Mouse (Mus musculus) testis, postnatal 14 days (tissue): ENCODE measurements around the gene Clec2d.
A peak's percentile ranks its signal among the peaks of the same experiment; 100 is the strongest.
"Not testable (repeated sequence)": the region's sequence is repeated elsewhere in the genome, so short reads cannot be mapped to it uniquely, and the experiment has no call there.

Source experiments
- DNase-seq: peaks from one replicate; pipeline ENCODE4 v3.0.0; 2021; ENCODE audit warnings: low spot score

Clec2d gene

DNA sequence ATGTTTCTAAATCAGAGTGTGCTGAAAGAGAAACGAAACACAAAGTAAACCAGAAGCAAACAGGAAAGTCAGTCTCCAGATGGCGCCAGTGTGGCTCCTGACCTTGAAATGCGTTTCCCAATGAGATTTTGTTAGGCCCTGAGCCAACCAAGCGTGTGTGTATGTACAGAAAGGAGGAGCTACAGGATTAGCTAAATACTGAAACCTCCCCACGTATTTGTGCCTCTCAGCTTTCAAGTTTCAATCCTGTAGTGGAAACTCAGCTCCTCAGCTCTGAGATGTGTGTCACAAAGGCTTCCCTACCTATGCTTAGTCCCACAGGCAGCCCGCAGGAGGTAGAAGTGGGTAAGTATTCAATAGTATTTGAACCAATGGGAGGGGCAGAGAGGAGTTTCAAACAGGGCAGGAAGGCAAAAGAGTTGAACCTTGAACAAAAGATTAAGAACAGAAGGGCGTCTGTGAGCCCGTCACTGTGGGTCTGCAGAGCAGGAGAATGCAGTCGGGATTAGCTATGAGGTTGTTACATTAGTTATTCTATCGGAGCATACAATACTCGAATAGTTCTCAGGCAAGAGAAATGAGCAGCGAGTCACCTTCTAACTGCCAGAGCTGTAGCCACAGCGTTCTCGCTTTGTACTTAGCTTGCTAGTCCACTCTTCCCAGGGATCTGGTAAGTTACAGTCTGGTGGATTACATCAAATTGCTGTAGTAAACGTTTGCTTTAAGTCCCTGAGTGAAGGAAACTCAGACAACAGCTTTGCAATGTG lies at the start of gene Clec2d:
TSS of gene Clec2d (plus strand) at position 213 of the 767 bp plus-strand sequence.
- DNase-seq = peak; percentile 61

DNA sequence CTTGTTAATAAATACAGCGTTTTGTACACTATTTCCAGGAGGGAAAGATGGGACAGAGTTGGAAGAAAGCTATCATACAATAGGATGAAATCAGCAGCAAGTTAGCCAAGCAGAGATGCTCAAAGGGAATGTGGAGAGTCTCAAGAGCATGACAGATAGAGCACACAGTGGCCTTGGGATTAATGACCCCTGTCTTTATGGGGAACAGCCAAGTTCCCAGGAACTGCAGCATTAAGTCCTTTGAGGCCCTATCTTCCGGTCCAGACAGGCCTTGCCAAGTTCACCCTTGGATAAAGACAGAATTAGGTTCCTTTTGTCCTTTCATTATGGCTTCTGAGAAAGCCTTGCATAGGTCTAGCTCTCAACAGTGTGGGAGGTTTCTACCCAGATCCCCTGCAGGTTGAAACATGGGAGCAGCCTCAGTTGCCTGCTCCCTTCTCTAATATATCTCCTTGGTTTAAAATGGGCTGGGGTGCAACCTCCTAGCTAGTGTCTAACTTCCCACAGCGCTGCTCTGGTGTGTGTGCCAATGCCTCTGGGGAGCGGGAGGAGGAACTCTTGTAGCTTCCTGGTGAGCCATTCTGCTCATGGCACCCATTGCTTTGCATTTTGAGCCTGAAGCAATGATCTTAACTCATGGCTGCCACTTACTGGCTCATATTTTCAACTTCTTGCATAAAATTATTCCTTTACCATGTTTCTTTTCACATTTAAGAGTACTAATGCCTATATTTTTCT lies 47.6 kb upstream of the Clec2d start:
- peak; percentile 40 for DNase-seq

DNA sequence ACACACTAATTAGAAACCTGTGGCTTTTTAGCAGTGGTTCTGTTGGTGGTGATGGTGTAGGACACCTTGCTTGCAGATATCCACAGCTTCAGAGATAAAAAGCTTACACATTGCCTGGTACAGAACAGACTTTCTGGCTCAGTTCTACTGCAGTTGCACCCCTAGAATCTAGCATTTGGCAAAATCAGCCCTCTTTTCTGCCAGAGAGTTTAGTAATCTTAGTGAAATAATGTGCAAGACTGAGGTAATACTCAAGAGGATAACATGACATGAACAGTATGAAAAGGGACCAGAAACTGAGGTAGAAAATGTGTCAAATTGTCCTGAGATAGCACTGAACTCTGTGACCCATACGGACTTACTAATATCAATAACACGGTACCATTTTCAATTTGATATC lies 33.6 kb upstream of the Clec2d start:
- DNase-seq = no peak

DNA sequence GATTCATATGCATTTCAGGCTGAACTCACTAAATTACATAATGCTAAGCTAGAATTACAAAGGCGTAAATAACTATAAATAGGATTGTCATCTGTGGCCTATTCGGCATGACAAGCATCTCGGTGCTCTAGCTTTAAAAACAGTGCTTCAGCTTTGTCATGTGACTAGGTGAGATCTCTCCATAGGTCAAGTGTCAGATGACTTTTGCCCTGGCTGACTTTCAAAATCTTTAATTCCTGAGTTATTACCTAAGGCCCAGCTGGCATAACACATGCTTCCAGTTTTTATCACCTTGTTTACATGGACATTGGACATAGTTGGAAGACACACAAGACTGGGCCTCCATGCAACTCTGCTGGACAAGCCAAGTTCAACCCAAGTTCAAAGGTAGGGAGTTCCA lies 20.3 kb upstream of the Clec2d start:
- DNase-seq = no peak

DNA sequence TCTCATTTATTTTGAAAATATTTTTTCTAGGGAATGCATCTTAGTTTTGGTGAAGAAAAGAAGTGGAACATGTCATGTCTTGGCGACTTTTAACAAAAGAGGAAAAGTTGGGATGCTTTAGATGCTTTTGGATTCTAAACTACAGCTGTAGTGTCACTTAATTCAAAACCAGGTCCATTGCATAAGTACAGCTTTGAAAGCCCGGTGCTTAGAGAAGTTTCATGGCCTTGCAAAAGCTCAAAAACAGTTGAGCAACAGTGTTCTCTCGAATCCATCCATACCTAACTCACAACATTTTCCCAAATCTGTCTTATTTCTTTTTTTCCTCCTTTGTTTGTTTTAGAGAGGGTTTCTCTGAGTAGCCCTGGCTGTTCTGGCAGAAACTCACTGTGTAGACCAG lies 19.3 kb upstream of the Clec2d start:
- DNase-seq = no peak

DNA sequence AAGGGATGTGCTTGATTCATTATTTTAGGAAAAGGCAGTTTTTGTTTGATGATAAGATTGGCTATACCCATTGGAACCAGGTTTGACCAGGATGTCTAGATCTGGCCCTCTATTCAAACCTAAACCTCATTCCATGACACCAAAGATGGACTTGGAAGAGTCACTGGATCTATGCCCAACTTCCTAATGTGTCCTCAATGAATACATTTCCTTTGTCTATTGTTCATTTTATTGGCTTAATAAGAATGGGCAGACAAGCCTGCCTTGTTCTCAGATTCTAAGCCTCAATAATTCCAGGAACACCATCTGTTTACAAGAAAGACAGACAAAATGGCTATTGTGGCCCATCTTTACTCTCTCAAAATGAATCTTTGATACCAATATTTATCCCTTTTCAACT lies 18.5 kb upstream of the Clec2d start:
- DNase-seq = no peak

DNA sequence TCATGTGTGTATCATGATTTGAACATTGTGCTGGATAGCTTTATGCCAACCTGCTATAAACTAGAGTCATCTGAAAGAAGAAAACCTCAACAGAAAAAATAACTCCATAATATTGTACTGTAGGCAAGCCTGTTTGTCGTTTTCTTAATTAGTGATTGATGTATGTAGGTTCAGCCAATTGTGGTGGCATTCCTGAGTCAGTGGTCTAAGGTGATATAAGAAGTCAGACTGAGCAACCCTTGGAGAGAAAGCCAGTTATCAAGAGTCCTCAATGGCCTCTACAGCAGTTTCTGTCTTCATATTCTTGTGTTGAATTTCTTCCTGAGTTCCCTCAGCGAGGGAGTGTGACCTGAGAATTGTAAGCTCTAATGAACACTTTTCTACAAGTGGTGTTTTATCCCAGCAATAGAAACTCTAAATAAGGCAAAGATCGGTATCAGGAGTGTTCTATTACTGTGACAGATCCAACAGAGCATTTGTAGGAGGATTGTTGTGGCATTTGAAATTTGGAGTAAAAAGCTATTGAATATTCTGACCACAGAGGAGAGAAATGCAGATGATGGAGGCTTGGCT lies 17.7 kb upstream of the Clec2d start:
- DNase-seq = no peak

DNA sequence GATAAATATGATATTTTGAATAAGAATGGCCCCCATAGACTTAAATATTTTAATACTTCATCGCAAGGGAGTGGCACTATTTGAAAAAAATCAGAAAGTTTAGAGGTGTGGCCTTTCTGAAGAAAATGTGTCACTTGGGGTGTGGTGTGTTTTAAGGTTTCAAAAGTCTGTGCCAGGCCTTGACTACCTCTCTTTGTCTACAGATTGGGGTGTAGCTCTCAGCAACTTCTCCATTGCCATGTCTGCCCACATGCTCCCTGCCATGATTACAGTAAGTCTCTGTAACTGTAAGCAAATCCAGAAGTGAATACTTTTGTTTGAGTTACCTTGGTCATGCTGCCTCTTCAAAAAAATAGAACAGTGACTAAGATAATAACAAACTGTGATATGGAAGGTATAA lies 16.8 kb upstream of the Clec2d start:
- no peak for DNase-seq

DNA sequence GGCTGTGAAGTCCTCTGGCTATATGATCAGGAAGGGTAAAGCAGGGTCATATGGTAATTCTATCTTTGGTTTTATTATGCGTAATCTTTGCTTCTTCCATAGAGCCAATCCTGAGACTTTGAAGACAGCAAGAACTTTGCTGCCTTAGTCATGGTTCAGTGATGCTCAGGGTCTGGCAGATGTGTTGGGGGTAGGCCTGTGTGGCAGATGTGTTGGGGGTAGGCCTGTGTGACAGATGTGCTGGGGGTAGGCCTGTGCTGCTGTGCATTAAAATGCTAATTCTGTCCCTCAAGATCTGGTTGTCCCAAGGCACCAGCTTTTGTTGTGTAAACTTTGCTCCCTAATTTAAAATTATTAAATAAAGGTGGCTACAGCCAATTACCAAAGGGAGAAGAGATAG lies 9.5 kb upstream of the Clec2d start:
- DNase-seq = no peak

DNA sequence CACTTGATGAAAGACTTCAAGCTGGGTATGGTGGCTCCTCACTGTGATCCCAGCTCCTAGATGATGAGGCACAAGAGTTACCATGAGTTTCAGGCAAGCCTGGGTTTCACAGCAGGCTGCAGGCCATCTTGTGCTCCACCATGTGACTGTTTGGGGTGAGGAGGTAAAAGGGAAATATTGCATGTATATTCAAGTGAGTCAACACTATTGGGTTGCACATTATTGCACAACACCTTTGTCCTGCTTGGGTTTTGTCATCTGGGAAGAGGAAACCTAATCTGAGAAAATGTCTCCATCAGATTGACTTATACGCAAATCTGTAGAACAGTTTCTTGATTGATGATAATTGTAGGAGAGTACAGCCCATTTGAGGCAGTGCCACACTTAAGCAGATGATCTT lies 8.7 kb upstream of the Clec2d start:
- no peak for DNase-seq

DNA sequence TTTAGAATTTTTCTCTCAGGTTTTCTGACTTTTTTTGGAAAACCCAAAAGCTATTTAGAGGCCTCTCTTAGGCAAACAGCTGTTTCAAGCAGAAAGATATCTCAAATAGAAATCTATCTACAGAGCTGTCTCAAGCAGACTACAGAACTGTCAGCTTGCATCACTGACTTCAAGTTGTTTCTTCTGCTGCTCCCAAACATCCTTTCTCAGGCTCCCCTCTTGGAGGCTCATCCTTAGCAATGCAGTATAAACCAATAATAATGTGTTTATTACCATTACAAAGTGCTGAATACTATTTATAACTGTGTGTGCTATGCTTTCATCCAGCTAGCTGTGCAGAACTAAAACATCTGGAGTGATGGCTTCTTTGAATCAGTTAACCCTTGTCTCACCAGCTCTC lies 5.6 kb upstream of the Clec2d start:
- no peak for DNase-seq

DNA sequence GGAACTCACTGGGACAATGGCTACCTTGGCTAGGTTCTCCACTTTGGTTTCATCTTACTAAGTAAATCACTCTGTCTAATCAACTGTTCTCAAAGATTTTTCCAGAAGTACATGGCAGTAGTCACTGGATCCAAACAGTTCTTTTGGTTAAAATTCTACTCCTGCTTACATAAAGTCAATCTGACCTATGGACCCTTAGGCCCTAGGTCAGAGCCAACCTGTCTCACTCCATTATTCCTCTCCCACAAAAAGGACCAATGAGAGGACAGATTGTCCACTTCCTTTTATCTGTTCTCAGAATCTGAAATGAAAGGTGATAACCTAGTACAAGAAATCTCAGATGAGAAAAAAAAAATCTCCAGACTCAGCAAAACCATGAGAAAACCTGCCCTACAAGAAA lies 4.8 kb upstream of the Clec2d start:
- DNase-seq = no peak

DNA sequence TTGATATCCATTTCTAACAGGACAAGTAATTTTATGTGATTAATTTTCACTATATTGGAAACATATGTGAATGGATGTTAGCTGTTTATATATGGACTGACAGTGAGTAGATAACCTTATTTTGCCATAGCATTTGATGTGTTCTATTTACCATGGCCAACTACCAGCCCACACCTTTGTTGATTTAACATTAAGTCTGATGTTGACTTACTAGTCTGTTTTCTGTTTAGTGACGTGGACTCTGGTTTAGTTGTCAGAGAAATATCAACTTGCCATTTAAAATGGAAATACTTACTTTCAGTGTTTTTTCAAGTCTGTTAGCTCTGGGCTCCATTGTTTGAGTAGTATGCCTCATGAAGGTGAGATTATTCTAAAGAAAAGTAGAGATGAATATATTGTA lies 3.8 kb upstream of the Clec2d start:
- DNase-seq = no peak

DNA sequence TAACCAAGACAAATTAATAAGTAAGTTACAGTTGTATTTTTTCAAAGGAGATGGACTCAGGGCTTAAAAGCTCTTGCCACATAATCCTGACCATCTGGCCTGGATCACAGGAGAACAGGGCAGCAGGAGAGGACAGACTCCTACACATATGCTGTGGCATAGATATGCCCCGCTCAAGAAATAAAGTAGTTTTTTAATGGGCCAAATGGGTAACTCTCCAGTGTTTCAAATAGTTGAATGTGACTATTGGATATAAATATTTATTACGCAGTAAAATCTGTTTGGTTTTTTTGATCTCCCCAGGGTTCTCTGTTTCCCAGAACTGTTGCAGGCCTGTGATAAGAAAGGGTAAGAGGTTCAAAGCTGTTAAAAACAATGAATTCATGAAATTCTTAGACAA lies 1.1 kb upstream of the Clec2d start:
- no peak for DNase-seq

DNA sequence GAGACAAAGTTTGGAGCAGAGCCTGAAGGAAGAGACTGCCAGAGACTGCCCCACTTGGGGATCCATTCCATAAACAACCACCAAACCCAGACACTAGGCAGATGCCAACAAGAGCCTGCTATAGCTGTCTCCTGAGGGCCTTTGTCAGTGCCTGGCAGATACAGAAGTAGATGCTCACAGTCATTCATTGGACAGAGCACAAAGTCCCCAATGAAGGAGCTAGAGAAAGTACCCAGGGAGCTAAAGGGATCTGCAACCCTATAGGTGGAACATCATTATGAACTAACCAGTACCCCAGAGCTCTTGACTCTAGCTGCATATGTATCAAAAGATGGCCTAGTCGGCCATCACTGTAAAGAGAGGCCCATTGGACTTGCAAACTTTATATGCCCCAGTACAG lies 584 bp upstream of the Clec2d start:
- not testable (repeated sequence) for DNase-seq

DNA sequence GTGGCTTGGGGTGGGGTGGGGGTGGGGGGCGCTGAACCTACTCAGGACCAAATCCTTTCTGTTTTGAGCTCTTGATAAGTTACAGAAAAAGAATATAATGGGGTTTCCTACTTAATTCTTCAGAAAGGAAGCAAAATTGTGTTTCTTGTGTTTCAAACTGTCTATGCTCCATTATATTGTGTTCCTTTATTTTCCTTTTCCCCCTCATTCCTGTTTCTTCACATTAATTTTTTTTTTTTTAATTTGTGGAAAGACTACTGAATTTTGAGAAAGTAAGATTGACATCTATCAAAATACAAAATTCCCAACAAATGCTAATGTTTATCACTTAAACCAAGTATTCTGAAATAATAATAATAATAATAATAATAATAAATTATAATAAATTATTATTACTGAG lies 834 bp downstream of the Clec2d start:
- DNase-seq = no peak

DNA sequence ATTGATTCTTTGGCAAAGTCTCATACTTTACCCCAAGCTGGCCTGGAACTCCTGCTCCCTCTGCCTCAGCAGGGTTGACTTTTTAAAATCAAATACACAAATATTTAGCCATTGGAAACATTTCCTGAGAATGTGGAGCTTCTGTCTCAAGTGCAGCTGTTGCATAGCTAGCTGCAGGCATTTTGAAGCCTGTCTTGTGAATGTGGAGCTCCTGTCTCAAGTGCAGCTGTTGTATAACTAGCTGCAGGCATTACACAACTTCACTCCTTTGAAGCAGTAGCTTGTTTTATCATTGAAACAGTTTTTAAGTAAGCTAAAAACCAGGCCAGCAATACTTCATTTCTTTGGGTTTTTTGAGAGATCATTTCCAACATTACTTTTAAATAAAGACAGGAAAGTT lies 1.3 kb downstream of the Clec2d start:
- DNase-seq = no peak

DNA sequence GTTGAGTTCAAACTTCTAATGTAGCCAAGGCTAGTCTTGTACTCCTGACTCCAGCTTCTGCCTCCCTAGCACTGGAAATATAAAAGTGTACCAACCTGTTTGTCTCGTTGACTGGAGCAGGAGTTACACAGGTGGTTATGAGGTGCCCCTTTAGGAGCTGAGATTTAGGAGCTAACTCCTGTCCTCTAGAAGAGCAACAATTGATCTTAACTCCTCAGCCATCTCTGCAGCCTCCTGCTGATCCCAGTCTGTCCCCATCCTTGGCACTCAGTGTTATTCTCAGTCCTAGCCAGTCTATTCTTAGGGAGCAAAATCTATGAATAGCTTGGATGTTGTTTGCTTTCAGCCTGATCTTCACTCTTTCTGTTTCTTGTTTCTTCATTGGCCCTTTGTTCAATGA lies 2.1 kb downstream of the Clec2d start:
- no peak for DNase-seq

DNA sequence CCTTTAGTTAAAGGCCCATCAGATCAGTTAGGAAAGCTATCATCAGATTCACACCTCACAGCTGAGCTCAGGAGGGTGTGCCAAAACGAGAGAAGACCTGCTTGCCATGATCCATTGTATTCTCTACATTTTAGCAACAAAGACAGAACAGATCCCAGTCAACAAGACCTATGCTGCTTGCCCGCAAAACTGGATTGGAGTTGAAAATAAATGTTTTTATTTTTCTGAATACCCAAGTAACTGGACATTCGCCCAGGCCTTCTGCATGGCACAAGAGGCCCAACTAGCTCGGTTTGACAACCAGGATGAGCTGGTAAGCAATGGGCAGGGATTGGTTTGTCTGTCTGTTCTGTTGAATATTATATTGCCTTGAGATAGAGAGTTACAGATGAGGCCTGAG lies 3.6 kb downstream of the Clec2d start:
- not testable (repeated sequence) for DNase-seq

DNA sequence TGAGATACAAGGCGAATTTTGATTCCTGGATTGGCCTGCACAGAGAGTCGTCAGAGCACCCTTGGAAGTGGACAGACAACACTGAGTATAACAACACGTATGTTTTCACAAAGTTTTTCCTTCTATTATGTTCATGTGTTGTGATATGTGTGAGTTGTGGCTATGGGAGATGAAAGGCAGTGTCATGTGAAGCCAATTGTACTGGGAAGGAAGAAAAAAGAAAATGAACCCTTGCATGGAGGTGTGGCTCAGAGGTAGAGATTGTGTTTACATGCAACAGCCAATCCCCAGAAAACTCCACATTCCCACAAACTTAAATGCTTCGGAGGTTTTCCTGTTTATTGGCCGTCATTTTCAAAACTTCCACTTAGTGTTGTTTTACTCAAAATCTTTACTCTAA lies 4.4 kb downstream of the Clec2d start:
- no peak for DNase-seq

DNA sequence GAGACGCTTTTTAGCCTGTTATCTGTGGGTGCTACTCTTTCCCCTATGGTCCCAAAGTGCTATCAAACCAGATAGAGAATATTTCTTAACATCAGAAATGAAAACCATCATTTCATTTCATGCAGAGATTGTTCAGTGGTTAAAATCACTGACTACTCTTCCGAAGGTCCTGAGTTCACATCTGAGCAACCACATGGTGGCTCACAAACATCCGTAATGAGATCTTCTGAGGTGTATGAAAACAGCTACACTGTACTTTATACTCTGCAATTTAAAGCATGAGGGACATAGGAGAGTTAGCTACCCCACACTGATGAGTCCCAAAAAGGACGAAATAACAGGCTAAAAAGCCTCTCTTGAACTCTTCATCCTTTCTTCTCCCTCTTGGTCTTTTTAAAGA lies 5.6 kb downstream of the Clec2d start:
- no peak for DNase-seq

DNA sequence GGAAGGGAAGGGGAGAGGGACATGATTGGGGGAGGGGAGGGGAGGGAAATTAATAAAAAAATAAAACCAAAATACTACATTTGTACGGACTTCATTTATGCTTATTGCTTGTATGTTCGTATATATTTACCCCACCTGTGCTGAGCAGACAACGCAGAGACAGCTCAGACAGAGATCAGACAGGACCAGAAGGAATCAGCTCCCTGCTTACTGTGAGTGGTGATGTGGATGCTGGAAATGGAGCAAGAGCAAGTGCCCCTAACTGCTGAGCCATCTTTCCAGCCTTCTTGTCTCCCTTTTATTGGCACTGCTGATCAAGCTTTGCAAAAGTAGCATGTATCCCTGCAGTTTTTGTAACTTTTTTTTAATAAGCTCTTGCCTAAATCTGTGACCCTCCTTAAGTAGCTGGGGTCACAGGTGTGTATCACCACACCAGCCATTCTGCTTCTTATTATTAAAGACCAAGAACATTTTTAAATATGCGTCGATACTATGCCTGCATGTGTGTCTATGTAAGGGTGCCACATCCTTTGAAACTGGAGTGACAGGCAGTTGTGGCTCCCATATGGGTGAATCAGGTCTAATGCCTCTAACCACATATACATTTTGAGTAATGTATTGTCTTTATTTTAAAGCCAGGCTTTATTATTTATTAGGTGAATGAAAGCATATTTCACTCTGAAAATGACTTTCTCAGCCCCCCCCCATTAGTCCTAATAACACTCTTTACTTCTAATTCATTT lies 6.2 kb downstream of the Clec2d start:
- DNase-seq = no peak

DNA sequence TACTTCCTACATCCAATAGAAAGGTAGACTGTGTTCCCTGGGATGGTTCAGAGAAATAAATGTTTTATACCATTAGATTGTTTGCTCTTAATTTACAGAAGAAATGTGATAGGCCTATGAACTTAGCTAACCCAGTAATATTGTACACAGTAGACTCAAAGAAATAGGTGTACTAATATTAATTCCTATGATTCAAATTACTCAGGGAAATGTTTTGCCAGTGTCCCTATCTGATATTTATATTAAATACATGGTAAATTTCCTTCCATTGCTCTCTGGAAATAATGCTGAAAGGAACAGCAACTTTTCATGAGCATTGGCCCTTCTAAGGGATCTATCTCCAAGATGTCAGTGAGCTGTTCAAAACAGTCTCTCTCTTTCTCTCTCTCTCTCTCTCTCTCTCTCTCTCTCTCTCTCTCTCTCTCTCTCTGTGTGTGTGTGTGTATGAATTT lies 6.8 kb downstream of the Clec2d start:
- no peak for DNase-seq
